Mouse (Mus musculus) right cerebral cortex, postnatal 4 days (tissue): Measurements from ENCODE around the gene Aoc2.

ENCODE experiments used
- DNase-seq: peaks from one replicate; pipeline ENCODE4 v3.0.0-alpha.2; 2022

The Aoc2 gene

DNA sequence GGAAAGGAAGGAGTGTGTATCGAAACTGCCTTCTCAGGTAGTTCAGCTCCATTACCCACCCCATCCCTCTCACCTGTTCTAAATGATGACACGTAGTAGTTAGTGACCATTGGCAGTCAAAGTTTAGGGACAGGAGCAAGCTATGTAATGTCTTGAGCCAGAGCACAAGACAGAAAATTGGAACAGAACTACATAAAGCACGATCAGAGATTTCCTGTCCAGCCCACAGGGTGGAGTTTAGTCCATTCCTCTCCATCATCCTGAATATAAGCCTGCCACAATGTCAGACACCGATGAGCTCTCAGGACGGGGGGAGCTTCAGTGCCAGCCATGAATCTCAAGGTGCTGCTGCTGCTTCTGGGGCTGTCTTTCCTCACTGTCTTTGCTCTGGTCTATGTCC, at the start of gene Aoc2:
Aoc2 (plus strand) TSS at position 301 of the 400 bp plus-strand sequence.
- DNase-seq, result no peak

DNA sequence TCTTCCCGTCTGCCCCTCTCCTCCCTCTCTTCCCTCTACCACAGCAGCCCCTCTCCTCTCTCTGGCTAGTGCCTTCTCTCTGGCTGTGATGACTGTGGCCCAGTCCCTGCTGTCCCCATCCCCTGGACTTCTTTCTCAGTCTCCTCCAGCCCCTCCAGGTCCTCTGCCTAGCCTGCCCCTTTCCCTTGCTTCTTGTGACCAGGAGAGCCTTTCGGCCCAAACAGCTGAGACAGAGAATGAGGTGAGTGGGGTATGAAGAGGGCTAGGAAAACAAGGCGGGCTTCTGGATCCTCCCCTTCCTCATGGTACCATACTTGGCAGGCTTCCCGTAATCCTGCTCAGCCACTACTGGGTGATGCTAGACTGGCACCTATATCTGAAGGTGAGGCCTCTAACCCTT, 49.6 kb upstream of the Aoc2 start:
- DNase-seq, result no peak

DNA sequence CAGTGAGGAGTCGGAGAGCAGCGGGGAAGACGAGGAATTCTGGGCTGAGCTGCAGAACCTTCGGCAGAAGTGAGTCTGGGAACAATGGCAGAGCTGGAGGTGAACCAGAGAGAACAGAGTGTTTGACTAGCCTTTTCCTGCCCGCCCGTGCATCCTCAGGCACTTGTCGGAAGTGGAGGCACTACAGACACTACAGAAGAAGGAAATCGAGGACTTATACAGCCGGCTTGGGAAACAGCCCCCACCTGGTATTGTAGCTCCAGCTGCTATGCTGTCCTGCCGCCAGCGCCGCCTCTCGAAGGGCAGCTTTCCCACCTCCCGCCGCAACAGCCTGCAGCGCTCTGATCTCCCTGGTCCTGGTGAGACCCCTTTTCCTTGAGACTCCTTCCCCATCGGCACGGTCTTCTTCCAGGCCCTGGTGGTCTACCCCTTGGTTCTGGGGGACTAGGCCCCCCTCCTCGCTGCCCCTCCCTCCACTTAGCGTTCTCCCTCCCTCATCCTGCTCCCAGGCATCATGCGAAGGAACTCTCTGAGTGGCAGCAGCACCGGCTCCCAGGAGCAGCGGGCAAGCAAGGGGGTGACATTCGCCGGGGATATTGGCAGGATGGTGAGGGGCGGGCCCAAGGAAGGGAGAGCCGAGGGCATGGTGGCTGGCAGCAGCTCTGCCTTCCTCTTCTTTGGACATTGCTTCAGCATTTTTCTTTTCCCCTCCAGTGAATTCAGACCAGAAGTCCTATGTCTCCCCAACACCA, 48.4 kb upstream of the Aoc2 start:
- DNase-seq, result no peak

DNA sequence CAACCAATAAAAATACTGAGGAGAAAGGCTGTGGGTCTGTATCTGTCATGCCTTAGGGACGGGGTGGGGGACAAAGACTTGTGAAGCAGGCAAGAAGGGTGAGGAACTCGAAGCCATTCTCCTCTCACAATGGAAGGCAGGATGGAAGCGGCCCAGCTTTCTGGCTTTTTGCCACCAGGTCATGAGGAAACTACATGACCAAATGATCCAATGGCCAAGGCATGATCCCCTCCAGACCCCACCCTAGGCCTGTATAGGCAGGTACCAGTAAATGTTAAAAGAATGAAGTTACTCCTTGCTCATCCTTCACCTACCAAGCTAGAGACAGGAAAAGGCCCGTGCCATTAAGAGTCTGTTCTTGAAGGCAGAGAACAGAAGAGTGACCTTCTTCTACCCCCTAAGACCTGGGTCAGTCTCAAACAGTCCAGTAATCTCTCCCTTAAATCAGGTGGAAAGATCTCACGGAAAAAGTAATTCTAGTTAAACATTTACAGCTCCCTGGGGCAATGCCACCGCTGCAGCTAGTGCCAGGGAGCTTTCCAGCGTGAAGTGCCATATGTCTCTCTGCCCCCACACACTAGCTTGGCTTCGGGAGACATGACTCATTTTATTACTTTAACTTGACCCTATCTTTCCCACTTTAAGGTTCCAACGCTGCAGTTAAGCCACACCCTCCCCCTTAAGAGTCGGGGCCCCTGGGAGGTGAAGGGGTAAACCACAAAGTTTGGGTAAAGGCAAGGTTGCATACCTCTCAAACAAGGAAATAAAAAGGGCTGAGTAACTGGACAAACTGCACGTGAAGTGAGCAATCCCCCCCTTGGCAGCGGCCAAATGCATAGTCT, 47.3 kb upstream of the Aoc2 start:
- no peak for DNase-seq

DNA sequence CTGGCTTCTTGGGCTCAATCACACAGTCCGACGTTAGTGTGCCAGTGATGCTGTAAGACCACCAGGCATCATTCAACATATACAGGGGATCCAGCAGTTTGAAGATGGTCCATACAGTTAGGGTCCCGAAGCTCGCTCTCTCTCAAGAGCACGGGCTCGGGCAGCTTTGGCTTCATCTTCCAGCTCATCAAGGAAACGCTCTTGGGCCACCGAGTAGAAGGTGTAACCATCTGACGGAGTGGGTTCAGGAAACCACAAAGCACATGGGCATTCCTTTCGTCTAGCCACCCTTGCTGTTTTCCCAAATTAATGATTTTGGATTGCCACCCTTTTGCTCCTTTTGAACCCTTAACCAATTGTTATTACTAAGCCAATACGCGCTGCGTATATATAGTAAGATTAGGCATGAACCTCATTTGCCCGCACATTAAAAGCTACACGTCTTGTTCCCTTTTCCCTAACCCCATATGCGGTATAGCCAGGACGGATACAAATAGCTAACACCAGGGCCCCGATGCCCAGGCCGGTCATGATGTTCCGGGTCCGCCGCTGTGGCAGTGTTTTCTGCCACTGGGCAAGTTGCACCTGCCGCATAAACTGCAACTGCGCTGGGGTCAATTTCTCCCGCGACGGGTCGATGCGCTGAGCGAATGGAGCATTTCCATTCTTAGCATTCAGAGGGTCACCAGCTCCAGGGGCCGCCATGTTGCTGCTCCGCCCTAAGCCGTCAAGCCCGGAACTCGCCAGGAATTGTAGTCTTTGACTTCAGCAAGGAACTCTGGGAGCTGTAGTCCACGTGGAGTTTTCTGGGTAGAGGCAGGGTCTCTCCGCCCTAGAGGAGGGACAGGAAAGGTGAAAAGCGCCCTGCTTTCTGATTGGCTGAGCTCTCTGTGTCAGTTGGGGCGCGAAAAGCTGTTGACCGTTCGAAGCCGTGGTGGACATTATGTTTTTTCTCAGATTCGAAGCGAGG, 46.4 kb upstream of the Aoc2 start, which contains the start of the genes Cntd1 and Coa3:
Cntd1 (plus strand) TSS at position 790 of the 970 bp plus-strand sequence.
Coa3 (minus strand) TSS at position 892 of the 970 bp plus-strand sequence.
- DNase-seq, result peak; percentile 76

DNA sequence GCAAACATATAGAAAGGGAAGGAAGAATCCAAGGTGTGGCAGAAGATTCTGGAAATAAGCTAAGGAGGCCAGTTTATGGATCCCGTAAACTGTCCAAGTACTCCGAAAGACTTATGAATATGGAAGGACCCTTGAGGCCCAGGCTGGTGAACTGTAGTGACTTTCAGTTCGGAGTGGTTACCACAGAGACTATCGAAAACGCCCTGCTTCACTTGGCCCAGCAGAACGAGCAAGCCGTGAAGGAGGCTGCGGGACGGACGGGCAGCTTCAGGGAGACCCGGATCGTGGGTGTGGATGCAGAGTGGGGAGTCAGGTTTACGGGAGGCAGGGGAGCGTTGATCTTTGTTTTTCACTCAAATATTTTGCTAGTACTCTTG, 45.7 kb upstream of the Aoc2 start:
- no peak for DNase-seq

DNA sequence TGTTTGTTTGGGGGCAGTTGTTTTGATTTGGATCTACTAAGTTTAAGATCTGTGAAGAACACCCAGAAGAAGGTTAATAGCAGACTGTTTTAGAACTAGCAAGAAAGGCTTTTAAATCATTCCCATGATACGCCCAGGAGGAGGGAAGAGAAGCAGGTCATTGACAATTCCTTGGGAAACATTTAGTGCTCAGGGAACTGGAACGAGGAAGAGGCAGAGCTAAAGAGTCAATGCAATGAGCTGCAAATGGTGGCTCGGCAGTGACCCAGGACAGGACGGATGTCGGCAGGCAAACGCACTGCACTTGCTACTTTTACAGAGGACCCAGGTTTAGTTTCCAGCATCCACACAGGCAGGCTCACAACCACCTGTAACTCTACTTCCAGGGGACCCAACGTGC, 44.0 kb upstream of the Aoc2 start:
- no peak for DNase-seq

DNA sequence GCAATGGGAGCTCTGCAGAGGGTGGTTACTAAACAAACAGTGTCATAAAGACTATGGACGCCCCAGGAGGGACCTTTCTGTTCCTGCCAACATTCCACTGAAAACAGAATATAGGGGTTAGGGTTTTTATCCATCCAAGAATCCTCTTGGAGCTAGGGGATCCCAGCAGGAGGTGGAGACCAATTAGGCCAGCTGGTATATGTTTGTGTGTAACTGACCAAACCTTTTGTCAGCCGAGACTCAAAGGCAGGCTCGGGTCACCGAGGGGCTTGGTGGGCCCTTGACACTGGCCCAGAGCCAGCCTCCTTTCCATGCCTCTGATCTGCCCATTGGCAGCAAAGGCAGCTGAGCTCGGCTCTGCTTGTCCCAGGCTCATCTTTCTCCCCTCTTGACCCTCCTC, 42.0 kb upstream of the Aoc2 start:
- DNase-seq, result no peak

DNA sequence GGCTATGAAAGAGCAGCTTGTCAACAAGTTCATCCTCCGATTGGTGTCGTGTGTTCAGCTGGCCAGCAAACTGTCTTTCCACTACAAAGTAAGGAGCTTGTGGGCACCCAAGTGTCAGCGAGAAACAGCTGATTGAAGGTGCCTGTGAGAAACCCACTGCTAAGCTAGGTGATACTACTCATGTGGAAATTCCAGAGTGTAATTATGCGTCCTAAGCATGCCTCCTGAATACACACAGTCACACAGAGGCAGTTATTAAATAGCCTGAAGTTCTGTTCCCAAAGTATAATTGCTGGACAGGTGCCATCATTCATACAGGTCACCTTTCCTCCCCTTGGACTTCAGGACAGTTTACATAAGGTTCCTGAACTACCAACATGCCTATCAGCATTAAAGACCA, 41.1 kb upstream of the Aoc2 start:
- DNase-seq, result no peak

DNA sequence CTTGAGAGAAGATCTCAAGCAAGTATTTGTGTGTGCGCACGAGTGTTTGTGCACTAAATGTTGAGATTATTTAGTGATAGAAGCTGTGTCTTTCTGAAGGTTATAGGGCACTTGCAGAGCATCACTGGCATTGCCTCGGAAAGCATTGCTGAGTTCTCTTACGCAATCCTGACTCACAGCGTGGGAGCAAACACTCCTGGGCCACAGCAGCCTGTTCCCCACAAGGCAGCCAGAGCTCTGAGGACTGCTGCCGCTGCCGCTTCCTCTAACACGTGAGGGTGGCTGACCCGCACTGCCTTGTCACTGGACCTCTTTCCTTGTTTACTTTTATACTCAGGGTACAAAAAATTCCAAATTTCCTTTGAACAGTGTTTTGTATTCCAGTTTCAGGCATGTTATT, 37.6 kb upstream of the Aoc2 start:
- no peak for DNase-seq

DNA sequence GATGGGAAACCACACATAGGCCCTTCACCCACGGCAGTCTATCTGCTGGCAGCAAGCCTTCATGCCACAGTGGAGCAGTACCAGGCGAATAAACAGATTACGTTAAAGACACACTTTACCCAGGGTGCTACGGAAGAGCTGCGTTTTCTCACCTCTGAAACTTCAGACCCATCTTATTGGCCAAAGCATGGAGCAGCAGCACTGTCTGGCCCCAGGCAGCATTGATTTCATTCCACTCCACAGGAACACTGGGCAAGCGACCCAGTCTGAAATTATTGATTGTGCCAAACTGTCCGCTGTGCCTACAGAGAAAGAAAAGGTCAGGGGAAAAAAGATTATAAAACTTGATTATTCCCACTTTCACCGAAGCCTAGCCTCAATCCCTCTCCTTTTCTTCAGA, 33.6 kb upstream of the Aoc2 start:
- no peak for DNase-seq

DNA sequence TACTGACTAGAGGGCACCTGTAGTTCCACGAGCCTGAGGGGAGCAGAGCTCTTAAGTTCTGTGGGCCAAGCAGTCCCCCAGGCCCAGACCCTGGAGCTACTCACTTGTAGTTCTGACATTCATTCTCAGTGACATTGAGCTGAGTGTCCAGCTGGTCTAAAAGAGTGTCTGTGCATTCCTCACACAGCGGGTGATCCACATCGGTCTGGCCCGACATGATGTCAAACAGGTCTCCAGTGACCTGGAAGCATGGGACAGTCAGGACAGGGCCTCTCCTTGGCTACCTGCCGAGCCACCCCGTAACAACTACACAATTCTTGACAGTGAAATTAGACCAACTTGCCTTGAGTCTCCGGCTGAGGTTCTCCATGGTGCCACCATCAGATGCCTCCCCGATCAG, 29.7 kb upstream of the Aoc2 start:
- DNase-seq, result no peak

DNA sequence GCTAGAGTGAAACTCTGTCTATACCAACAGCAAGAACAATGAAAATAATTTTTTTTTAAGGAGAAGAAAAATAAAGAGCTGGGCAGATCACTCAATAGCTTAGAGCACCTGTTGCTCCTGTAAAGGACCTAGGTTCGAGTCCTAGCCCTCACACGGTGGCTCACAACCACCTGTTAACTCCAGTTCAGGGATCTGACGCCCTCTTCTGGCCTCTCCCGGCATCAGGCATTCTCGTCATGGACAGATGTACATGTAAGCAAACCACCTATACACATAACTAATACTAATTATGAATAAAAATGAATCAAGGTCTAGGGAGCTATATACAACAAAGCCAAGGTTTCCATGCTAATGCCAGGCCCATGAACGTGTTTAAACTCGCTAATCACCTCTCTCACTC, 24.0 kb upstream of the Aoc2 start:
- no peak for DNase-seq

DNA sequence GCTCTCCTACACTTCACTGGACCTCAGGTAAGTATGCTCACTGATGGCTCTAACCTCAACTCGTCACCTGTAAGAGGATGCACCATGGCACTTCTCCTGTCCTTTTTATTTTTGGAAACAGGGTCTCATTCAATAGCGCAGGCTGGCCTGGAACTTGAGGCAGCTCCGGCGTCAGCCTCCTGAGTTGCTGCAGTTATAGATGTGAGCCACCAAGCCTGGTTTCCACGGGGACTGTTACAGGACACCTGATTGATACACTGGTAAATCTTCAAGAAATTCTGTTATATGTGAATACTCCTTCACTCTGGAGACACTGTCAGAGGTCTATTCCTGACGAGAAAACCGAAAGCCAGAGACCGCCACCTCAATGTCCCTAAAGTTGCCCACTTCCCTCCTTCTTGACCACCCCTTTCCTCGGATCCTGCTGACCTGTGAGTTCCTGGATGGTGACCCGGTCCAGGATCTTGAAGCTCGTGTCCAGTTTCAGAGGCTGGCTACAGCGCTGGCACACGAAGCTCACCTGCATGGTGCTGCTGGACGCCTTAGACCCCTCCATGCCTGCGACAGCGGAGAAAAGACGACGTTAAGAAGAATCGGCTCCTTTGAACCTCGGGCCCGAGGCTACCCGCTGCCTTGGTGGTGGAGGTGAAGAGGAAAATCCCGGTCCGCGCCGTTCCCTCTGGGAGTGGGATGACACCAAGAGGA, 23.4 kb upstream of the Aoc2 start:
- no peak for DNase-seq

DNA sequence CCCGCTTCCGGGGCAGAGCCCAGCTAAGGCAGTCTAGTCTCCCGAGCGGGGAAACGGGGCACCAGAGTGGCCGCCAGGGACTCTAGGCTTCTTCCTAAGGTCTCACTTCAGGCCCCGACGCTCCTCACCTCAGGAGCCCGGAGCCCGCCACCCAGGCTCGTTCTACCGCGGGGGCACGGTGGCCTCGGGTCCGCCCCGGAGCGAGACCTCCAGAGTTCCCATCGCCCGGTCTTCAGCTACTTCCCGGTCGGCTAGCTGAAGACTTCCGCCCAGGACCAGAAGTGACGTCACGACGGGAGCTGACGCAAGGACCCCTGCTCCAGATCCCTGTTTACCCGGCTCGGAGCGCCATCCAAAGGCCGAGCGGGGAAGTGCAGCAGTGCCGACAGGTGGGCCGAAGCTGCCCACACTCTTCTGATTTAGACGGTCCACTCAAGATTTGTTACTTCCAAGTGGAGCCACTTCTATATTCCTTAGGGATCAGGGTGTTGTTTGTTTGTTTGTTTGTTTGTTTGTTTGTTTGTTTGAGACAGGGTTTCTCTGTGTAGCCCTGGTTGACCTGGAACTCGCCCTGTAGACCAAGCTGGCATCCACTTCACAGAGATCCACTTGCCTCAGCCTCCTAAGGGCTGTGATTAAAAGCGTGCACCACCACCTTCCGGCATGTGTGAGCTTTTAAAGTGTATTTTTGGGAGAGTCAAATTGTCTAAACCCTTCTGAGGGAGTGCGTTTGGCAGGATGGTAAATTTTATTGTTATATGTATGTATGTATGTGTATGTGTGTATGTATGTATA, 22.7 kb upstream of the Aoc2 start, which contains the start of gene Becn1:
Becn1 (minus strand) TSS at position 283 of the 795 bp plus-strand sequence.
- DNase-seq, result peak; percentile 99

DNA sequence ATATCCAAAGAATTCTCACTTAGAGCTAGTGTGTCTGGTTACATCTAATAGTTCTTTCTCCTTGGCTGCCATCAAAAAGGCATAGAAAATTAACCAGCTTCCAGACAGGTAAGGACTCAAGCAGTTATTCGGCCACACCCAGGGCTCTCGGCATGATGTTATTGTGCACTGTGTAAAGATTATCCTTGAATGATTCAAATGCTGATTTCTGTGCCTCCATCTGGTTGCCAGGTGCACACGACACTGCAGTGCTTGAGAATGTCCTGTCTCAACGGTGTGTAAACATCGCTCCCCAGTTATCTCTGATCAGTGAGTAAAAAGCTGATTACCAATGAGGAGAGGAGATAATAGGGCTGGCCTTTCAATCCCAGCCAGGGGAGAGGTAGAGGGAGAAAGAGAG, 17.1 kb upstream of the Aoc2 start:
- DNase-seq, result no peak

DNA sequence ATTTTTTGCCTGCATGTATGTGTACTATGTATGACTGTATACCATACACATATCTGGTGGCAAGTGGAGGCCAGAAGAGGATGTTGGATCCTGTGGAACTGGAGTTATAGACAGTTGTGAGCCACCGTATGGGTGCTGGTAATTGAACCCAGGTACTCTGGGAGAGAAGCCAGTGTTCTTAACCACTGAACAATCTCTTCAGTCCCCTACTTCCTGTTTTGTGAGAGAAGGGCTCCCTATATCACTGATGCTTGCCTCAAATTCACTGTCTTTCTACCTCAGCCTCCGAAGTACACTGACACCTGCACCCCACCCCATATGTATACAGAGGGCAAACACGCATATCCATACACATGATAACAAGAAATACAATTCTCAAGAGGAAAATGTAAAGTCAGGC, 13.8 kb upstream of the Aoc2 start:
- DNase-seq, result no peak

DNA sequence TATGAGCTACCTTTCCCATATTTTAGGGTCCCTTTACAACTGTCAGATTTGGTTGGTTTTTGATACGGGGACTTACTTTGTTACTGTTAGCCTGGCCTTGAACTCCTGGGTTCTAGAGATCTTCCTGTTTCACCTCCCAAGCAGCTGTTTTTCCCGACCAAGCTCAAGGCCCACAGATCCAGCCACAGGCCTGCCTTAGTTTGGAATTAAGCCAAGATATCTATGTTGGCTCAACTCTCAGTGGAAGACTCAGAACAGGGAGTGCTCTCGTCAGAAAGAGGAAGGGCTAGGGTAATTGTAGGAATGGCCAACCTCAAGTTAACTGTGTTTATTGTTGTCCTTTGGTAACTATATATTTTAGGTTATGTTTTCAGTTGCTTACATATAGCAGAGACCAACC, 12.7 kb upstream of the Aoc2 start:
- no peak for DNase-seq

DNA sequence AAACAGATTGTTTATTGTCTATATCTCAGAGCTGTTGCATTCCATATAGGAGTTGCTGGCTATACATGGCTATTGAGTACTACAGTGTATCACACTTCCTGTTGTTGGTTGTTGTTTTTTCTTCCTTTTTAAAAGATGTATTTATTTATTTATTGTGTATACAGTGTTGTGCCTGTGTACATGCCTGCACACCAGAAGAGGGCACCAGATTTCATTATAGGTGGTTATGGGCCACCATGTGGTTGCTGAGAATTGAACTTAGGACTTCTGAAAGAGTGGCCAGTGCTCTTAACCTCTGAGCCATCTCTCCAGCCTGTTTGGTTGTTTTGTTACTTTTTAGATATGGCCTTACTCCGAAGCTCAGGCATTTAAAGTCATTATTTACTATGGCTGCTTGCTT, 10.3 kb upstream of the Aoc2 start:
- DNase-seq, result no peak

DNA sequence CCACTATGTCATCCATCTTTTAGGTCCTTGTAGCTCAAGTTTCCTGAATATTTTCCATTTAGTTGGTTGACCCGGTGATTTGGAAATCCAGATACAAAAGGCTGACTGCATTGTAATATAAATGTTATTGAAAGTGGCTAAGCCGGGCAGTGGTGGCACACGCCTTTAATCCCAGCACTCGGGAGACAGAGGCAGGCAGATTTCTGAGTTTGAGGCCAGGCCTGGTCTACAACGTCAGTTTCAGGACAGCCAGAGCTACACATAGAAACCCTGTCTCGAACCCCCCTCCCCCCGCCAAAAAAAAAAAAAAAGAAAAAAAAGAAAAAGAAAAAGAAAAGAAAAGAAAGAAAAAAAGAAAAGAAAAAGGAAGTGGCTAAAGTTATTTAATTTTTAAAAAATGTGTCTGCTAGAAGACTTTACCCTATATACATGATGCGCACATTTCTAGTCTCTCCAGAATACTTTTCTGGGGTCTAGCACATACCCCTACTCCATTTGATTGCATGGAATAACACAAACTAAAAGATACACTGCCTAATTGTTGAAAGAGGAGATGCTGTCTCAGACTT, 9.7 kb upstream of the Aoc2 start:
- DNase-seq, result no peak
